Mouse (Mus musculus) E14TG2a.4 (cell line): ENCODE results near the gene Nhej1.

Source experiments
- H3K27me3 ChIP-seq: 2 replicates; pipeline ENCODE4 v1.6.1; 2014; ENCODE audit warnings: low read length, control low read depth; ENCODE audit not compliant: insufficient read depth
- H3K36me3 ChIP-seq: 2 replicates; pipeline ENCODE4 v1.6.1; 2014; ENCODE audit warnings: low read length, control low read depth; ENCODE audit not compliant: insufficient read depth
- H3K4me1 ChIP-seq: replicated peaks from 2 replicates; pipeline ENCODE4 v1.6.1; 2014; ENCODE audit warnings: low read depth, low read length, control low read depth
- H3K4me3 ChIP-seq: replicated peaks from 2 replicates; pipeline ENCODE4 v1.5.1; 2014; ENCODE audit warnings: mild to moderate bottlenecking, low read length
- H3K9me3 ChIP-seq: 2 replicates; pipeline ENCODE4 v1.6.1; 2014; ENCODE audit warnings: low read length, control low read depth
- CTCF ChIP-seq: conservative IDR thresholded peaks from 2 replicates; pipeline ENCODE4 v1.5.1; 2014; ENCODE audit warnings: low read length
- NANOG ChIP-seq: IDR thresholded peaks from 2 replicates; pipeline ENCODE4 v1.6.1; 2014; ENCODE audit warnings: borderline replicate concordance, low read length, mixed read lengths
- POU5F1 ChIP-seq: IDR thresholded peaks from 2 replicates; pipeline ENCODE4 v1.6.1; 2014; ENCODE audit warnings: low read length, borderline replicate concordance

Gene Nhej1

GRCm38 (mm10) chr1:74950576-74951490 lies 174.2 kb downstream of the Nhej1 start:
- Histone ChIP-seq H3K36me3 (no peaks in the 10 kb centered on the region), H3K27me3 (peaks cover 94% of the 10 kb centered on the region), H3K9me3 (no peaks in the 10 kb centered on the region), H3K4me3 (peak overlapping the region; percentile 66), H3K4me1 (peaks cover 41% of the 10 kb centered on the region)
- TF ChIP-seq POU5F1, result no peak
- no peak for TF ChIP-seq NANOG
- TF ChIP-seq CTCF, result no peak

GRCm38 (mm10) chr1:74950066-74950465 lies 174.9 kb downstream of the Nhej1 start:
- peaks cover 96% of the 10 kb centered on the region for H3K27me3 ChIP-seq
- H3K9me3 ChIP-seq, result no peaks in the 10 kb centered on the region
- H3K36me3 ChIP-seq, result no peaks in the 10 kb centered on the region
- peak overlapping the region; percentile 66; the same call in 1 of the 2 replicates for H3K4me3 ChIP-seq
- TF ChIP-seq CTCF (no peak), NANOG (no peak), POU5F1 (no peak)
- H3K4me1 ChIP-seq, result peaks cover 42% of the 10 kb centered on the region

- H3K4me3 ChIP-seq, result no peak overlapping the region
- peaks cover 42% of the 10 kb centered on the region for H3K4me1 ChIP-seq
- TF ChIP-seq POU5F1, result no peak
- TF ChIP-seq CTCF, result no peak
- no peak for TF ChIP-seq NANOG
- no peaks in the 10 kb centered on the region for H3K36me3 ChIP-seq
- H3K9me3 ChIP-seq, result no peaks in the 10 kb centered on the region
- H3K27me3 ChIP-seq, result peaks cover 95% of the 10 kb centered on the region
Measured at GRCm38 (mm10) chr1:74949666-74950050, 175.3 kb downstream of the Nhej1 start.

GRCm38 (mm10) chr1:74948784-74949665 lies 176.0 kb downstream of the Nhej1 start:
- no peaks in the 10 kb centered on the region for H3K36me3 ChIP-seq
- H3K27me3 ChIP-seq, result peaks cover 96% of the 10 kb centered on the region
- peak overlapping the region; percentile 63; the same call in 1 of the 2 replicates for H3K4me3 ChIP-seq
- peaks cover 42% of the 10 kb centered on the region for H3K4me1 ChIP-seq
- TF ChIP-seq POU5F1 (no peak), CTCF (peak; percentile 72)
- H3K9me3 ChIP-seq, result no peaks in the 10 kb centered on the region

- Histone ChIP-seq H3K36me3 (no peaks in the 10 kb centered on the region), H3K4me1 (peaks cover 42% of the 10 kb centered on the region), H3K4me3 (peak overlapping the region; percentile 63), H3K9me3 (no peaks in the 10 kb centered on the region), H3K27me3 (peaks cover 94% of the 10 kb centered on the region)
- TF ChIP-seq NANOG (no peak), CTCF (no peak), POU5F1 (no peak)
Measured at GRCm38 (mm10) chr1:74947986-74948670, 176.9 kb downstream of the Nhej1 start.

- Histone ChIP-seq H3K27me3 (peaks cover 84% of the 10 kb centered on the region), H3K4me3 (no peak overlapping the region), H3K9me3 (no peaks in the 10 kb centered on the region), H3K36me3 (no peaks in the 10 kb centered on the region), H3K4me1 (0 out of 2 replicates have a peak, but pooled peaks cover 7% of the 10 kb centered on the region)
- TF ChIP-seq POU5F1, result no peak
Measured at GRCm38 (mm10) chr1:74941651-74942360, 183.2 kb downstream of the Nhej1 start.

GRCm38 (mm10) chr1:74939762-74940161 lies 185.2 kb downstream of the Nhej1 start:
- H3K4me1 ChIP-seq, result peaks cover 3% of the 10 kb centered on the region; the same call in 1 of the 2 replicates
- no peaks in the 10 kb centered on the region for H3K36me3 ChIP-seq
- peaks cover 70% of the 10 kb centered on the region for H3K27me3 ChIP-seq
- no peaks in the 10 kb centered on the region for H3K9me3 ChIP-seq
- TF ChIP-seq NANOG (no peak), CTCF (no peak), POU5F1 (no peak)
- H3K4me3 ChIP-seq, result no peak overlapping the region

- H3K27me3 ChIP-seq, result peaks cover 66% of the 10 kb centered on the region
- peaks cover 3% of the 10 kb centered on the region; the same call in 1 of the 2 replicates for H3K4me1 ChIP-seq
- no peak for TF ChIP-seq NANOG
- no peak for TF ChIP-seq POU5F1
- no peak for TF ChIP-seq CTCF
- no peak overlapping the region for H3K4me3 ChIP-seq
- no peaks in the 10 kb centered on the region for H3K9me3 ChIP-seq
- H3K36me3 ChIP-seq, result no peaks in the 10 kb centered on the region
Measured at GRCm38 (mm10) chr1:74936221-74936830, 188.7 kb downstream of the Nhej1 start.
